Mouse (Mus musculus) G1E (cell line): Measurements from ENCODE around the gene Dus2.

Experiments used
- CTCF ChIP-seq: IDR thresholded peaks from 2 replicates; pipeline ENCODE4 v1.5.1; 2012; ENCODE audit warnings: low read depth, low read length, inconsistent platforms, mixed read lengths
- GATA1 ChIP-seq: IDR thresholded peaks from 2 replicates; pipeline ENCODE4 v1.6.1; 2012; ENCODE audit warnings: borderline replicate concordance, low read length, inconsistent platforms, mixed read lengths
- TAL1 ChIP-seq: conservative IDR thresholded peaks from 2 replicates; pipeline ENCODE4 v1.6.1; 2012; ENCODE audit warnings: low read depth, low read length, inconsistent platforms, mixed read lengths

- no peak for TF ChIP-seq GATA1
- TF ChIP-seq CTCF = peak; percentile 92
- no peak for TF ChIP-seq TAL1
Measured at GRCm38 (mm10) chr8:106022483-106022882, 31.3 kb downstream of the Dus2 start.
